Mouse (Mus musculus): ENCODE data around the gene Il18r1. TPM values are rescaled to one million over a fixed set of nuclear protein-coding genes. Genes with fewer than 3 reads are reported as not detected.

Il18r1 gene
- total and polyA plus RNA-seq, 3 experiments = 0.03 to 0.41 (median 0.37) TPM

DNA sequence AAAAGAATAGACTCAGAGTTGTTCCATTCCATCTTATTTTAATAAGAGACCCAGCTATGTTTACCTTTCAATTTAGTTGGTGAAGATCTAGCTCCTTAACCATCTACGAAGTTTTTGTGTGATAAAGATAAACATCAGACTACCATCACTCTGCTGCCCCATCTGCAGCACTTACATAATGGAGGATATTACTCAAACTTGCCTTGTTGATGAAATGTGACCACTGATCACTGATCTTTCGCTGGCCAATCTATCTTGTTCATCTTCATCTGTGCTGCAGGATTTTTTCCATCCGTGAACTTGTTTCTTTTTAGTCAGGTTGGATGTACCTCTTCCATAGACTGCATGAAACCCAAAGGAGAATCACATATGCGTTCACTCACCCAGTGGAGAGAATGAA lies 29.2 kb downstream of the Il18r1 start:
- DNase-seq = no peak

GRCm38 (mm10) chr1:40499708-40500107 lies 34.4 kb downstream of the Il18r1 start:
- DNase-seq = no peak

- DNase-seq = no peak
Observed at GRCm38 (mm10) chr1:40501126-40501525, 35.8 kb downstream of the Il18r1 start.

DNA sequence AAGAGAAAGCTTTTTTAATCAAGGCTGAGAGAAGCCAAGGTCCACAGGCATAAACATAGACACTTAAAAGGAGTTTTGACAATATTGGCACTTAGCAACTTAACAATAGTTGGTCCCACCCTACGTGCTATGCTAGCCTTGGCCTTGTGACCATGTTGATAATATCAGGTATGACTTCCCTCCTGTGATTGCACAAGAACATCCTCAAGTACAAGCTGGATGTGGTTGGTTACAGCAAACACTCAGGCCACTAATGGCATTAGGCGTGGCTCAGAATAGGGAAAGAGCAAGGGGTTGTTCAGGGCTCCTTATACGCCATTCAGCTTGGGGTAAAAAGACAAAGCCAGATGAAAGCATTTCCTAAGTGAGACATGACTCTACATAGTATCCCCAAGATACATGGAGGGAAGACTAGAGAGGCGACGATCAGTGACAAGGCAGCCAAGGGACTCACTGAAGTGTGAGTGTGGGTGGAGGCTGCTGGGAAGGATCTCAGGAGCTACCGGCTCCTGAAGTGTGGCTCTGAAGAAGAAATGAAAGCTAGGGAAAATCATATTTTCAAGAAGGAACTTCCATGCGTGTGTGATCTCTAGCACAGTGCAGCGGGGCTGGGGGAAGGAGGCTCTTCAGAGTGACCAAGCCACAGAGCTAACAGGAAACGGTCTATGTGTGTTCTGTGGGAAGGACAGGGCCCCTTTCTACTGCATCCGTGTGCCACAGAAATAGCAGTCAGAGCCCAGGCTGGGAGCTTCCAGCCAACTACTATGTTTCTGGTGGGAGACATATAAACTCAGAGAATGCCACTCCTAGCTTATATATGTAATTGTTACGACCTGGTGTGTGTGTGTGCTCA lies 36.4 kb downstream of the Il18r1 start:
- DNase-seq = no peak

DNA sequence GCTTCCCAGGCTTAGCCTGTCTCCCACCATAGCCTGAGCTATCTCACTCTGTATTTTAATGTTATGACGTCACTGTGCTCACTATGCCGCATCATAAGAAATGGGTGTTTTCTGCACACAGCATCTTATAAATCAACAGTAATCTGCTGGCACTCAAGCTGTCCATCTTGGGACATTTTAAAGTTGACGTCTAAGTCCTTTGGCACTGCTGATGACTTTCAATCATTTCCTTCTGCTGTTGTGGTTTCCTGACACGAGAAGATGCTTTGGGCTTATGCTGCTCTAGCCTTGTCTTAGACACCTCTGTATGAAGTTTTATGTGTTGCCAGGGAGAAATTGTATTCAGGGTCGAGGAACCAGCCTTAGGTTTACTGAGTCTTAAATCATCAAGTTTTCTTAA lies 39.2 kb downstream of the Il18r1 start:
- no peak for DNase-seq

DNA sequence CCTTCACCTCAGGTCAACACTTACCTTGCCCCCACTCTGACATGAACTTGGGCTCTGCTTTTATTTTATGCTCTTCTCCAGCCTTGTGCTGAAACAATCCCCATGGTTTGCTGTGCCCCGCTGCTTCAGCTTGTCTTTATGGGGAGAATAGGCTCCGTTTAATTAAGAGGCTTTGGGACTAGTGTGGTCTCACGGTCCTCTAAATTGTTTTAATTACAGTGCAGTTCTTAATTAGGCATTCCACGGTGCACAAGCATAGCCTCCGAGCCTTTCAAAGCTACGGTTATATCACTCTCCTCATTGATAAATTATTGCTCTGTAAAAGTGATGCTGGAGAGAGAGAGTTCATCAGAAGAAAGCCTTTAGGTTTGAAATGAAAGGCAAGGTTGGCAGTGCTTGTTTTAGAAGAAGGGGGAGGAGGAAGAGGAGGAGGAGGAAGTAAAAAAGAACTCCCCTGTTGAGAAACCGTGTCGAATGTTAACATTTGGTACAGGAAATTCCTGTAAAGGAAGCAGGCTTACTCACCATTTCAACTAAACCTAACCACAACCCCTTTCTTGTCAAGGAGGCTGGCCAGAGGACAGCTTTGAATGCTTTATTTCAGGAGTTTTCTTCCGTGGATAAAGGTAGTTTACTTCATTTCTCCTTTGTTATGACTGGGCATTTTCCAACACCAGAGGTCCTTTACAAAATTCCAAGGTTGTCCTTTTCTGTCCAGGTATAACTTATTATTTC lies 49.7 kb downstream of the Il18r1 start, which contains the start of gene Il18rap:
TSS of gene Il18rap (plus strand) at position 512 of the 735 bp plus-strand sequence.
- no peak for DNase-seq

- DNase-seq = no peak
Observed at GRCm38 (mm10) chr1:40516364-40516763, 51.0 kb downstream of the Il18r1 start.

GRCm38 (mm10) chr1:40522918-40523317 lies 57.6 kb downstream of the Il18r1 start:
- DNase-seq = no peak

- DNase-seq = no peak
Observed at GRCm38 (mm10) chr1:40523971-40524722, 58.8 kb downstream of the Il18r1 start.

GRCm38 (mm10) chr1:40529287-40529686 lies 63.9 kb downstream of the Il18r1 start:
- DNase-seq = no peak

GRCm38 (mm10) chr1:40537577-40537976 lies 72.2 kb downstream of the Il18r1 start:
- no peak for DNase-seq

DNA sequence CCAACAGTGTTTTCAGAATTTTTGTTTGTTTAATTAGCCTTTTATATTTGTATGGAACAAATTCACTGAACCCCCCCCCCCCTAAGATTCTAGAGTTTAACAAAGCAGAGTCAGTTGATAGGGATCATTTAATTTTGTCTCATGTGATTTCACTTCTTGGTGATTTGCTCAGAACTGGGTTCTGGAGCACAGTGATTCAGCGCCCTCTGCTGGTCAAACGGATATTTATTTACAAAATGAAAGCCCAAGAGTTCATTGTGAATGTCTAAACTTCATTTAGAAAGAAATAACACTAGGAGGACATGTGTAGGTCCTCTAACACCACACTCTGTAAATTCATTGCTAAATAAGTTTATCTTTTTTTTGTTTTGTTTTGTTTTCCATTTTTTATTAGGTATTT lies 79.3 kb downstream of the Il18r1 start:
- DNase-seq = peak; percentile 14

DNA sequence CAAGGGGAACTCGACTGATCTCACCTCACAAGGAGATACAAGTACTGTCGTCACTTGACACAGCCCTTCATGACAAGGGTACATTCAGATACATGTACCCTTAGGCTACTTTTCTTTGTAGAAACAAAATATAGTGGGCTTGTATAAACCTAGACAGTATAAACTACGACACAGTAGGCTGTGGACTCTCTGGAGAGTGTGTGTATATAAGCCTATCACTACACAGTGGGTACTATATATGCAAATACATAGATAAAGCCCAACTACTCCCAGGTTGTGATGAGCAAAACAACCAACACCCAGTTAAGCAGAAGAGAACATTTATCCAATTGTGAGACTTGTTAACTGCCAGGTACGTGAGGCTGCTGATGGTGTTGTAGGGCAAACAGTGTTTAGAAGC lies 81.3 kb downstream of the Il18r1 start:
- no peak for DNase-seq

DNA sequence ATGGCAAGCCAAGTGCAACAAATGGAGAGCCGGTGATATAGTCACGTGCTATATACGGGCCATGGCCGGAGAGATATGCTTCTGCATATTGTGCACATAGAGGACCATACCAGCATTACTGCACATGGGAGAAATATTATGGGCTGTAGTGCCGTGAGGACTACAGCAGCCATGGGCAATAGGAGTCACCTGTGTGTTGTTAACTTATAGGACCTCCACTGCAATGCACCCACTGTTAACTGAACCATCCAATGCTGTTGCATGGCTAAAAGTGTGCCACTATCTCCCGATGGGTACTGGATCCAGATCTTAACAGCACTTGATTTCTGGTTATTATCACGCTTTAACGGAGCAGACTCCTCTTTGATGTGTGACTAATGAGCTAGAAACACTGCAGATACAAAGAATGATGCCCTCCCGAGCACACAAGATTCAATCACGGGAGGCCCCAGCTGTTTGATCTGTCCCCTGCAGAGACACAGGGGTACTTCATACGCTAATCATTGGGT lies 81.8 kb downstream of the Il18r1 start:
- no peak for DNase-seq

GRCm38 (mm10) chr1:40547762-40548161 lies 82.4 kb downstream of the Il18r1 start:
- no peak for DNase-seq

Other genes starting within 250 kb of the Il18r1 start
- 1 to 10 TPM; 3.3 to 3.7 TPM for gene Il1r1, start 240.5 kb upstream of the Il18r1 start, total RNA-seq (2021)
- 1.0 and 1.5 TPM in 2 replicates for gene Il1r1, start 240.5 kb upstream of the Il18r1 start, polyA plus RNA-seq (2012; rRNA removed)
- gene Il1rl2, start 140.9 kb upstream of the Il18r1 start, total RNA-seq (2021) = 1 to 10 TPM in 1 of 2 experiments, under 1 TPM in 1; 0.86 to 2.6 TPM
- 0.29 and 0.35 TPM in 2 replicates for gene Il1rl2, start 140.9 kb upstream of the Il18r1 start, polyA plus RNA-seq (2012; rRNA removed)
- under 1 TPM; 0.43 to 0.97 TPM for gene Il1rl1, start 36.0 kb upstream of the Il18r1 start, total RNA-seq (2021)
- gene Il1rl1, start 36.0 kb upstream of the Il18r1 start, polyA plus RNA-seq (2012; rRNA removed) = 0.08 and 0.13 TPM in 2 replicates
- gene Il18rap, start 49.8 kb downstream of the Il18r1 start, total RNA-seq (2021) = not detected
- not detected in 2 replicates for gene Il18rap, start 49.8 kb downstream of the Il18r1 start, polyA plus RNA-seq (2012; rRNA removed)
- gene Slc9a4, start 114.5 kb downstream of the Il18r1 start, total RNA-seq (2021) = not detected
- not detected in 2 replicates for gene Slc9a4, start 114.5 kb downstream of the Il18r1 start, polyA plus RNA-seq (2012; rRNA removed)
- gene Slc9a2, start 215.0 kb downstream of the Il18r1 start, total RNA-seq (2021) = under 1 TPM; 0.07 to 0.12 TPM
- gene Slc9a2, start 215.0 kb downstream of the Il18r1 start, polyA plus RNA-seq (2012; rRNA removed) = 0.17 and 0.35 TPM in 2 replicates

Measured in adrenal gland, adult 2 months (tissue).